Mouse (Mus musculus): ENCODE measurements around the gene Abcg1.

- TF ChIP-seq MAX (IDR thresholded peaks at IDR 0.05; ENCODE audit: low read length) (no peak), POLR2AphosphoS2 (IDR thresholded peaks at IDR 0.05; ENCODE audit: low read depth, low read length) (no peak), NRF1 (IDR thresholded peaks at IDR 0.05; ENCODE audit: low read depth, low read length) (no peak), CHD2 (IDR thresholded peaks at IDR 0.05; ENCODE audit: low read length) (no peak), ZMIZ1 (IDR thresholded peaks at IDR 0.05; ENCODE audit: low read depth, low read length) (no peak), SMC3 (IDR thresholded peaks at IDR 0.05; ENCODE audit: low read depth, low read length) (no peak), MAFK (IDR thresholded peaks at IDR 0.05; ENCODE audit: insufficient replicate concordance, low read length) (no peak), CTCF (conservative IDR thresholded peaks at IDR 0.05 in 1 of 2, IDR thresholded peaks at IDR 0.05 in 1 of 2; ENCODE audit: low read depth in 2 of 2, low read length in 2 of 2) (no peak)
Measured at GRCm38 (mm10) chr17:31091023-31091735, 33.7 kb downstream of the Abcg1 start.

All from CH12.LX (cell line).